Mouse (Mus musculus) lung, adult 2 months (tissue): ENCODE measurements at regions not wholly inside any gene's neighbourhood (a gene's known extent, or its start where the extent isn't known, plus 50 kb on each side); places are given as distances from the start of the nearest gene placed in this dataset.

Experiments
- DNase-seq: peaks from one replicate; pipeline ENCODE4 v3.0.0; 2022
- H3K4me1 ChIP-seq: fragments of 200-500 bp; 2 replicates; pipeline ENCODE4 v1.6.1; 2011; ENCODE audit warnings: low read length; ENCODE audit not compliant: control insufficient read depth, insufficient read depth
- H3K4me3 ChIP-seq: fragments of 200-500 bp; replicated peaks from 2 replicates; pipeline ENCODE3; 2011; ENCODE audit warnings: low read depth, mild to moderate bottlenecking, control low read depth, low read length; ENCODE audit errors: extremely low read depth
- CTCF ChIP-seq: fragments of 200-500 bp; IDR thresholded peaks from 2 replicates; pipeline ENCODE4 v1.5.1; 2011; ENCODE audit warnings: mild to moderate bottlenecking, low read length, control low read depth; ENCODE audit not compliant: insufficient read depth
- POLR2A ChIP-seq: fragments of 200-500 bp; IDR thresholded peaks from 2 replicates; pipeline ENCODE4 v1.6.1; 2011; ENCODE audit warnings: low read depth, mild to moderate bottlenecking, control low read depth, low read length, borderline replicate concordance; ENCODE audit errors: extremely low read depth
- WGBS: fragments of 180-500 bp; shearing (Covaris S2); methylation state at CpG from one replicate; pipeline ENCODE4 v1.1.7; 2018; 5-methylcytosine and 5-hydroxymethylcytosine counted together

- TF ChIP-seq CTCF (no peak), POLR2A (no peak)
- H3K4me1 ChIP-seq, result peaks cover 2% of the 10 kb centered on the region
- H3K4me3 ChIP-seq, result no peak overlapping the region
- WGBS, result 23% methylated on average over 3 of the region's 3 CpGs
- no peak for DNase-seq
Measured at GRCm38 (mm10) chr13:99696559-99696890, 180.2 kb upstream of the Map1b start.

- TF ChIP-seq CTCF, result no peak
- no peak for TF ChIP-seq POLR2A
- DNase-seq, result no peak
- WGBS, result 64% methylated on average over 7 of the region's 7 CpGs
- H3K4me3 ChIP-seq, result no peak overlapping the region
- peaks cover 2% of the 10 kb centered on the region for H3K4me1 ChIP-seq
Measured at GRCm38 (mm10) chr13:99695874-99696558, 179.7 kb upstream of the Map1b start.

- DNase-seq, result no peak
- no peak overlapping the region for H3K4me3 ChIP-seq
- WGBS, result 70% methylated on average over 3 of the region's 3 CpGs
- no peak for TF ChIP-seq CTCF
- no peak for TF ChIP-seq POLR2A
- H3K4me1 ChIP-seq, result no peaks in the 10 kb centered on the region
Measured at GRCm38 (mm10) chr13:99679934-99680333, 163.6 kb upstream of the Map1b start.

- Histone ChIP-seq H3K4me3 (no peak overlapping the region), H3K4me1 (no peaks in the 10 kb centered on the region)
- 10% methylated on average over 2 of the region's 2 CpGs for WGBS
- no peak for DNase-seq
- no peak for TF ChIP-seq POLR2A
- TF ChIP-seq CTCF, result no peak
Measured at GRCm38 (mm10) chr13:99679430-99679829, 163.1 kb upstream of the Map1b start.

- TF ChIP-seq CTCF, result no peak
- no peak for TF ChIP-seq POLR2A
- no peak overlapping the region for H3K4me3 ChIP-seq
- DNase-seq, result no peak
- WGBS, result 6% methylated on average over 1 of the region's 1 CpGs
- no peaks in the 10 kb centered on the region for H3K4me1 ChIP-seq
Measured at GRCm38 (mm10) chr13:99676393-99676792, 160.1 kb upstream of the Map1b start.

GRCm38 (mm10) chr13:99675951-99676350 is 159.6 kb upstream of the Map1b start:
- no peak for TF ChIP-seq POLR2A
- no peak for TF ChIP-seq CTCF
- H3K4me1 ChIP-seq, result no peaks in the 10 kb centered on the region
- 50% methylated on average over 5 of the region's 5 CpGs for WGBS
- peak; percentile 24 for DNase-seq
- no peak overlapping the region for H3K4me3 ChIP-seq

GRCm38 (mm10) chr13:99672714-99673113 is 156.4 kb upstream of the Map1b start:
- Histone ChIP-seq H3K4me3 (no peak overlapping the region), H3K4me1 (no peaks in the 10 kb centered on the region)
- DNase-seq, result no peak
- 50% methylated on average over 1 of the region's 1 CpGs for WGBS
- no peak for TF ChIP-seq CTCF
- TF ChIP-seq POLR2A, result no peak

GRCm38 (mm10) chr13:99671747-99672146 is 155.4 kb upstream of the Map1b start:
- H3K4me3 ChIP-seq, result no peak overlapping the region
- no peak for DNase-seq
- no peaks in the 10 kb centered on the region for H3K4me1 ChIP-seq
- WGBS, result 52% methylated on average over 10 of the region's 10 CpGs
- no peak for TF ChIP-seq POLR2A
- no peak for TF ChIP-seq CTCF

- TF ChIP-seq CTCF (no peak), POLR2A (no peak)
- Histone ChIP-seq H3K4me3 (no peak overlapping the region), H3K4me1 (no peaks in the 10 kb centered on the region)
- DNase-seq, result no peak
- WGBS, result 80% methylated on average over 8 of the region's 8 CpGs
Measured at GRCm38 (mm10) chr13:99669987-99670534, 153.7 kb upstream of the Map1b start.

- DNase-seq, result no peak
- H3K4me3 ChIP-seq, result no peak overlapping the region
- WGBS, result 70% methylated on average over 8 of the region's 8 CpGs
- H3K4me1 ChIP-seq, result no peaks in the 10 kb centered on the region
- TF ChIP-seq CTCF, result no peak
- no peak for TF ChIP-seq POLR2A
Measured at GRCm38 (mm10) chr13:99668613-99669012, 152.3 kb upstream of the Map1b start.
